Mouse (Mus musculus): ENCODE results near the gene Gm10354.
"Not testable (repeated sequence)": the region's sequence is repeated elsewhere in the genome, so short reads cannot be mapped to it uniquely, and the experiment has no call there.

The Gm10354 gene

DNA sequence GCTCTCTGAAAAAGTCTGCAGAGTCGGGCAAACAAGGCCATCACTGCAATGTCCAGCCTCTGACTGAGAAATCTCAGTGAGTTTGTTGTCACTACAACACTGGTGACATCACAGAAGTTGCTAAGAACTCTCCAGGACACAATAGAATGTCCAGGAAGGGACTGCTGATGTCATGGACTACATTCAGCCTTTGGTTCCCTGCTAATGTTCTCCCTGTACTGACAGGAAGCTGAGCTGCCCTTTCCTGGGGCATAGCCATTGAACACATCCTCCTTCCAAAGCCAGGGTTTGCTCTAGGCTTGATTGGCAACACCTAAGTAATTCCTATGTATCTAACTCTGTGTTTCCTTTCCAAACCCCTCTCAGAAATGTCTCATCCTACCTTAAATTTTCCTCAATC, at the start of gene Gm10354:
Gm10354 (minus strand) TSS at position 101 of the 400 bp plus-strand sequence.
- not testable (repeated sequence) for DNase-seq

- DNase-seq = not testable (repeated sequence)
Observed at GRCm38 (mm10) chr5:15024316-15024715, 45.6 kb upstream of the Gm10354 start.

DNA sequence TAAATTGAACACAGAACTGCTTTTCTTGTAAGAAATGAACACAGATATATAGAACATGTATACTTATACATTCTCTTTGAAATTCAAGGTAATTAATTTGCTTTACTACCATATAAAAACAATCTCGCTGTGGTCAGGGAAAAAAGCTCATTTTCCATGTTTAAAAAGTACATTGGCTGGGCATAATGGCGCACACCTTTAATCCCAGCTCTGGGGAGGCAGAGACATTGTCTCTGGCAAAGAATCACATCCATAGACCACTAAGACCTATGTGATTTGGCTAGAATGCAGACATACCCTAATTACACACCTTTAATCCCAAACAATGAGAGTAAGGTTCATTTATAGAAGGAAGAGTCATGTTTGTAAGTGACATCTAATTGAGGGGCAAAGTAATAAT, 41.3 kb upstream of the Gm10354 start:
- not testable (repeated sequence) for DNase-seq

GRCm38 (mm10) chr5:15010639-15011582, 32.2 kb upstream of the Gm10354 start:
- DNase-seq = not testable (repeated sequence)

- DNase-seq = not testable (repeated sequence)
Observed at GRCm38 (mm10) chr5:15006907-15007306, 28.2 kb upstream of the Gm10354 start.

DNA sequence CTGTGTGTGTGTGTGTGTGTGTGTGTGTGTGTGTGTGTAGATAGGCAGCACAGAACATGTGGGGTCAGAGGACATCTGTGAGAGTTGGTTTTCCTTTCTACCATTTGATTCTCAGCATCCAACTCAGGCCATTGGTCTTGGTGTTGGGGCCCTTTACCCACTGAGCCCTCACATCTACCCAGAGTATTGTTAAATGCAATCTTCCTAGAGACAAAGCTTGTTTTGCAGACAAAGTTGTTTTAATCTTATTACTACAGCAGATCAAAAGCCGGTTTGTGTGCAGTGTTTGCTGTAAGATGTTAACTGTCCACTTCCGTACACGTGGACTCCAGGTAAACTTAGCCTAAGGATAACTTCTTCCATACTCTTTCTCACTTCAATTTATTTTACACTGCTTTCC, 27.6 kb upstream of the Gm10354 start:
- not testable (repeated sequence) for DNase-seq

DNA sequence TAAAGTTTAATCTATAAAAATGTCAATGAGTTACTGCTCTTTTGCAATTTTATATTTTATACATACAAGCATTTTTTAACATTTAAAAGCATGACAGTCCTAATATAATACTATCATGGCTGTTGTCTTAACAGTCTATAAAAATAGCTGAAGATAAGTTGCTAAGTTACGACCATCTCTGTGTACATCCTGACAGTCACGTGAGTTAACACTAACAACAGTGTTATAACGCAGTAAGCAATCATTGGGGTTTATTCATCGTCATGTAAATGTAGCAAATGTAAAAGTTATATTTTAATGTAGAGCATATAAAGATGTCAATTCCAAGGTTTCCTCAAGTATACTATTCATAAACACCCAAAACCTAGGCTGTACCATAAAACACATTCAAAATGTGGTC, 26.8 kb upstream of the Gm10354 start:
- DNase-seq = not testable (repeated sequence)

GRCm38 (mm10) chr5:15004569-15005562, 26.1 kb upstream of the Gm10354 start:
- not testable (repeated sequence) for DNase-seq

DNA sequence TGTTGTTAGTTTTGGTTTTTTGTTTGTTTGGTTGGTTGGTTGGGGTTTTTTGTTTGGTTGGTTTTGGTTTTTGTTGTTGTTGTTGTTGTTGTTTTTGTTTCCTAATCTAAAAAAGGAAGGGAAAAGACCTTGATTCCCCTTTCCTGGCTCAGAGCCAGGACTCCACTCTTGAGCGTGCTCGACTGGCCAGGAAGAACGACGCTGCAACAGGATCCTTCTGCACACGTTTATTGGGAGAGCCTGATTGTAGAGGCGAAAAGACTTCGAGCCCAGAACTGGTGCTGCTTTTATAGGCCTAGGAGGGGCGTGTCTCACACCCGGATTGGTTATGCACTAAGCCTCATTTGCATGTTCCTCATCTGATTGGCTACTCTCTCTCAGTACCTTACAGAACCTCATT, 19.3 kb upstream of the Gm10354 start:
- not testable (repeated sequence) for DNase-seq

DNA sequence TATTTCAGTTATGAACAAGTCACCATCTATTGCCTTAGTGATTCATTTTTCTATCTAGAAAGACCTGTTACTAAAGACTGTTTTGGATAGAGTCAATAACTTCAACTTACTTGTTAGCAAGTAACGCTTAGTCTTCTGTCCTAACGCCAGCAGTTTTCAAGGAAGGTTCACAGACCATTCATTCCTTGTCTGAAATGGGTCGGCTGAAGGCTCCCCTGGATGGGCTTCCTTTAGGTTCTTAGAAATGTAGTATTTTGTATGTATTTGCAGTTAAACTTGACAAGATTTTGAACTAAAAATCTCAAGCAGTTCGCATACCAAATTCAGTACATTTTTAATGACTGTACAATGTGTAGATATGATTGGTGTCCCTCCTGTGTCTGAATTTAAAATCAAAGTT, 18.8 kb upstream of the Gm10354 start:
- not testable (repeated sequence) for DNase-seq

DNA sequence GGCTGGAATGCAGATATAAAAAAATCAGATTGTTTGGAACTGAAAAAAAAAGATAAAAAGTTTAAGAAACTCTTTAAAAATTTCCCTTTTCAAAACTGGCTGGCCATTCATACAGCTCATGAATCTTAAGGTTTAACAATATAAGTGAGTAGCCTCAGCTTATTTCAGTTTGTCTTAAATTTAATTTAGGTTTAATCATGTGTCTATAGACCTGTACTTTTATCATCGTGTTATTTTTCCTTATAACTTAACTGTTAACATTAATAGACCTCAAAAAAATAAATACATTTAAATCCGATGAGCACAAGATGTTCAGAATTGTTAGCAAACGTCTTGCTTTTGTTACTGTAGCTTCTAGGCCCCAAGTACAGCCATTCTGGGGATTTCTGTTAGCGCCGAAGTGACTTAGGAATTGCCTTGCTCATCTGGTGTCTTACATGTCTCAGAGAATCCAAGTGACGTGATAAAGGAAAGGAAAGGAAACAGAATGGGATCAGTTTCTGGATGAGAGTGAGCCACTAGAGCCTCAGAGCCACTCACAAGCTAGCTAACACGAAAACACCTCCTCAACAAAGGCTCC, 18.0 kb upstream of the Gm10354 start:
- not testable (repeated sequence) for DNase-seq

- DNase-seq = not testable (repeated sequence)
Observed at GRCm38 (mm10) chr5:14994124-14994523, 15.4 kb upstream of the Gm10354 start.

GRCm38 (mm10) chr5:14990375-14991158, 11.8 kb upstream of the Gm10354 start:
- DNase-seq = not testable (repeated sequence)

GRCm38 (mm10) chr5:14986649-14987387, 8.1 kb upstream of the Gm10354 start:
- DNase-seq = not testable (repeated sequence)

GRCm38 (mm10) chr5:14977368-14977767, 1.4 kb downstream of the Gm10354 start:
- DNase-seq = not testable (repeated sequence)

- DNase-seq = not testable (repeated sequence)
Observed at GRCm38 (mm10) chr5:14975294-14975693, 3.4 kb downstream of the Gm10354 start.

- DNase-seq = not testable (repeated sequence)
Observed at GRCm38 (mm10) chr5:14972841-14973240, 5.9 kb downstream of the Gm10354 start.

- DNase-seq = not testable (repeated sequence)
Observed at GRCm38 (mm10) chr5:14963821-14964220, 14.9 kb downstream of the Gm10354 start.

GRCm38 (mm10) chr5:14961502-14961901, 17.2 kb downstream of the Gm10354 start:
- not testable (repeated sequence) for DNase-seq

DNA sequence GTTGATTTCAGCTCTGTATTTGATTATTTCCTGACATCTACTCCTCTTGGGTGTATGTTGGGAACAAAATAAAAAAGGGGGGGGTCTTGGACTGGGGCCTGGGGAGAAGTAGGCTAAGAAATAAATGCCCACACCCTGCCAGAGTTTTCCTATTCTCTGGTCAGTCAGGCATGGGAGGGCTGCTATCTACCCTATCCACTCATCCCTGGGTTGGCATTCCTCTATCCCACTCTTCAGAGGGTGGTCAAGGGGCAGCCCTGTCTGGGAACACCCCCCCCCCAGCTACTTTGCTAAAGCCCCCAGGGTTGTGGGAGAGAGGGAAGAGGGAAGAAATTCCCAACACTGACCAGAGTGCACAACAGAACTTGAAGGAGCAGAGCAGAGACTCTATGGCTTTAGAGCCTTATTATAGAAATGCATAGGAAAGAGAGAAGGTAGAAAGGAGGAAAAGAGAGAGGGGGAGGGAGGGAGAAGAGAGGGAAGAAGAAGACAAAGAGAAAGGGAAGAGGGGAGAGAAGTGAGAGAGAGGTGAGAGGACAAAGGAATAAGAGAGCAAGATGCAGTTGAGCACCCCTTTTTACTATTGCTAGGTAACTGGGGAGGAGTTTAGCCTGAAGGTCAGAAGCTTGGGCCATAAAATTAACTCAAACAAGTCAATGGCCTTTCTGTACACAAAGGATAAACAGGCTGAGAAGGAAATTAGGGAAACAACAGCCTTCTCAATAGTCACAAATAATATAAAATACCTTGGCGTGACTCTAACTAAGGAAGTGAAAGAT, 22.6 kb downstream of the Gm10354 start:
- DNase-seq = not testable (repeated sequence)

Data from retina, postnatal 1 day (tissue).